Mouse (Mus musculus): Measurements from ENCODE around the gene Neurl1b. TPM values are rescaled to one million over a fixed set of nuclear protein-coding genes. Genes with fewer than 3 reads are reported as not detected.

The Neurl1b gene
- 0.51 and 0.65 TPM in 2 replicates for polyA plus RNA-seq (2015; fragmentation: Nextera tagmentation; extraction: Ambion mirVana)

DNA sequence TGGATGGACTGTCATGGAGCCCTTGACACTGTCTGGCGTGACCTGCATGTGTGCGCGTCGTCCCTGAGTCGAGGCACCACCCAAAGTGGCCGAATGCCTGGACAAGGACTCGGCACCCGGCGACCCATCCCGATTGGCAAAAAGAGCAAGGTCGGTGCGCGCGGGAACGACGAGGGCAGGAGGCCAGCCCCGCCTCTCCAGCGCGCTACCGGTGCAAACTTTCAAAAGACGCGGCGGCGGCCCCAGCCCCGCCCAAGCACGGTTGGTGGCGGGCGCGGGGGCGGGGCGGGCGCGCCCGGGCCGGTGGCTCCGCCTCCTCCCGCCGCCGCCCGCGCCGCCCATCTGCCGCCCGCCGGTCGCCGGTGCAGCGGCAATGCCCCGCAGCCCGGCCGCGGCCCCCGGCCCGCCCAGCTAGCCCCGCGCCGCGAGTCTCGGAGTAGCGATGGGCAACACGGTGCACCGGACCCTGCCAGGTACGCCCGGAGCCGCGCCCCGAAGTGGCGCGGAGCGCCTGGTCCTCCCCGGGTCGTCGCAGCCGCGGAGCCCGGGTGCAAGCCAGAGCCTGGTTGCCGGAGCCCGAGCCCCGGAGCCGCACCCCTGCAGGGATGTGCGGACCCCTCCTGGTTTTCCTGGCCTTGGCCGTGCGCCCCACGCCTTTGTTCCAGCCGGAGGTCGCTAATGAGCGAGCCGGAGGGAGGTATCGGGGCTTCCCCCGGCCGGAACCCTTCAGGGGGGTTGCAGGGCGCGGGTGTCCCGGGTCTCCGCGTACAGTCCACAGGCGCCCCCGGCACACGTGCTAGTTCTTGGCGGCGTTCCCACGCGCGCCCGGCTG, at the start of gene Neurl1b:
Gene Neurl1b (plus strand): TSS at position 307 of the 832 bp plus-strand sequence.
- peaks cover 16% of the 10 kb centered on the region for H3K4me1 ChIP-seq
- H3K9ac ChIP-seq, result peak within 1 kb of the TSS; percentile 78
- WGBS, result 1% methylated on average over 87 of the region's 105 CpGs
- ATAC-seq (ENCODE audit: low FRiP score, low read depth), result peak; percentile 59
- H3K9me3 ChIP-seq, result no peaks in the 10 kb centered on the region
- no peaks in the 10 kb centered on the region for H3K36me3 ChIP-seq
- H3K4me3 ChIP-seq, result peak within 1 kb of the TSS; percentile 74
- H3K4me2 ChIP-seq (replicated peaks), result peak within 1 kb of the TSS; percentile 99
- peaks cover 87% of the 10 kb centered on the region for H3K27me3 ChIP-seq
- no peak within 1 kb of the TSS for H3K27ac ChIP-seq

DNA sequence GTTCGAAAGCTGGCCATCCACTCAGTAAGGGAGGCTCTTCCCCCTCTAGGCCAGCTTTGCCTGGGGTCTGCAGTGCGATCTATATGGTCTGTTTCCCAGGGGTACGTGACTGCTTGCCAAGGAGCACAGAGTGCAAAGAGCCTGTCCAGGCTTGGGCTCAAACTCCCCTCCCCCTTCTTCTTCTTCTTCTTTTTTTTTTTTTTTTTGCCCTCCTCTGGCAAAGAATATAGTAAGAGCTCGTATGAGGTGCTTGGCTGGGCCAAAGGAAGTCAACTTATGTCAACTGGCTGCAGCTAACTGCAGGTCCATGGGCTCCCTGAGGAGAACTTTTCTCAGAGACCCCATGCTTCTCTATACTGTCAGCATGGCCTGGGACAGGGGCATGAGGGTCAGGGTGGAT, 47.8 kb upstream of the Neurl1b start:
- ATAC-seq (ENCODE audit: low FRiP score, low read depth), result no peak
- H3K27me3 ChIP-seq, result no peaks in the 10 kb centered on the region; the same call in 1 of the 2 replicates
- H3K4me3 ChIP-seq, result no peak overlapping the region
- 77% methylated on average over 4 of the region's 4 CpGs for WGBS
- H3K9ac ChIP-seq, result no peak overlapping the region
- H3K4me1 ChIP-seq, result peaks cover 22% of the 10 kb centered on the region
- H3K27ac ChIP-seq, result no peak overlapping the region
- H3K36me3 ChIP-seq, result no peaks in the 10 kb centered on the region
- H3K4me2 ChIP-seq (replicated peaks), result no peak overlapping the region
- no peaks in the 10 kb centered on the region for H3K9me3 ChIP-seq

- no peaks in the 10 kb centered on the region for H3K36me3 ChIP-seq
- peak; percentile 58; the same call in 1 of the 2 replicates for ATAC-seq (ENCODE audit: low FRiP score, low read depth)
- H3K4me1 ChIP-seq, result peaks cover 9% of the 10 kb centered on the region
- WGBS, result 45% methylated on average over 10 of the region's 10 CpGs
- H3K27me3 ChIP-seq, result no peaks in the 10 kb centered on the region; the same call in 1 of the 2 replicates
- no peak overlapping the region for H3K4me3 ChIP-seq
- H3K9me3 ChIP-seq, result no peaks in the 10 kb centered on the region
- H3K4me2 ChIP-seq (replicated peaks), result no peak overlapping the region
- H3K9ac ChIP-seq, result no peak overlapping the region
- no peak overlapping the region for H3K27ac ChIP-seq
Measured at GRCm38 (mm10) chr17:26368336-26368992, 46.2 kb upstream of the Neurl1b start.

GRCm38 (mm10) chr17:26370521-26371245, 43.9 kb upstream of the Neurl1b start:
- 46% methylated on average over 9 of the region's 9 CpGs for WGBS
- Histone ChIP-seq H3K27ac (no peak overlapping the region), H3K4me2 (replicated peaks) (no peak overlapping the region), H3K4me1 (peaks cover 8% of the 10 kb centered on the region), H3K4me3 (no peak overlapping the region), H3K36me3 (no peaks in the 10 kb centered on the region), H3K9ac (no peak overlapping the region), H3K9me3 (no peaks in the 10 kb centered on the region), H3K27me3 (no peaks in the 10 kb centered on the region; the same call in 1 of the 2 replicates)
- ATAC-seq (ENCODE audit: low FRiP score, low read depth), result no peak

DNA sequence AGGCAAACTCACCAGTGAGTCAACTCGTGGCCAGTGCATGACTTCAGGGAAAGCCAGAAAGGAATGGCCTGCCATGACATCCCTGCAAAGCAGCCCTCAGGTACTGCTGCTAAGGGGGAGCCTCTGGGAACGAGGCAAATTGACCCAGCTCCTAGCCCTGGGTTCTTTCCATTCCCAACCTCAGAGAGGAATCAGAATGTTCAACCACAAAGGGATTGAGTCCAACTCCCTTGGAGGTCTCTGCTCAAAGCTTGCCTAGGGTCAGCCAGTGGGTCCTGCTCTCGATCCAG, 43.4 kb upstream of the Neurl1b start:
- Histone ChIP-seq H3K4me3 (no peak overlapping the region), H3K9ac (no peak overlapping the region), H3K27ac (no peak overlapping the region), H3K4me2 (replicated peaks) (no peak overlapping the region), H3K36me3 (no peaks in the 10 kb centered on the region), H3K9me3 (no peaks in the 10 kb centered on the region), H3K27me3 (no peaks in the 10 kb centered on the region; the same call in 1 of the 2 replicates), H3K4me1 (peaks cover 8% of the 10 kb centered on the region)
- WGBS, result 59% methylated on average over 3 of the region's 3 CpGs
- no peak for ATAC-seq (ENCODE audit: low FRiP score, low read depth)

GRCm38 (mm10) chr17:26373211-26373610, 41.4 kb upstream of the Neurl1b start:
- Histone ChIP-seq H3K4me2 (replicated peaks) (no peak overlapping the region), H3K9ac (no peak overlapping the region), H3K27ac (no peak overlapping the region), H3K4me1 (peaks cover 7% of the 10 kb centered on the region), H3K27me3 (no peaks in the 10 kb centered on the region), H3K4me3 (no peak overlapping the region), H3K9me3 (no peaks in the 10 kb centered on the region), H3K36me3 (no peaks in the 10 kb centered on the region)
- no peak for ATAC-seq (ENCODE audit: low FRiP score, low read depth)
- WGBS, result 77% methylated on average over 5 of the region's 5 CpGs

- no peak overlapping the region for H3K4me2 ChIP-seq (replicated peaks)
- H3K4me1 ChIP-seq, result peaks cover 13% of the 10 kb centered on the region
- H3K4me3 ChIP-seq, result no peak overlapping the region
- no peaks in the 10 kb centered on the region for H3K27me3 ChIP-seq
- no peak for ATAC-seq (ENCODE audit: low FRiP score, low read depth)
- 0 out of 2 replicates have a peak overlapping the region, but pooled peaks have one; percentile 2 for H3K9ac ChIP-seq
- no peaks in the 10 kb centered on the region for H3K36me3 ChIP-seq
- no peak overlapping the region for H3K27ac ChIP-seq
- WGBS, result 68% methylated on average over 1 of the region's 1 CpGs
- H3K9me3 ChIP-seq, result no peaks in the 10 kb centered on the region
Measured at GRCm38 (mm10) chr17:26376416-26376815, 38.2 kb upstream of the Neurl1b start.

GRCm38 (mm10) chr17:26376994-26377744, 37.5 kb upstream of the Neurl1b start:
- H3K9ac ChIP-seq, result no peak overlapping the region
- H3K27me3 ChIP-seq, result no peaks in the 10 kb centered on the region
- no peak overlapping the region for H3K4me3 ChIP-seq
- no peaks in the 10 kb centered on the region for H3K9me3 ChIP-seq
- H3K36me3 ChIP-seq, result no peaks in the 10 kb centered on the region
- 75% methylated on average over 4 of the region's 4 CpGs for WGBS
- H3K27ac ChIP-seq, result no peak overlapping the region
- peaks cover 21% of the 10 kb centered on the region for H3K4me1 ChIP-seq
- ATAC-seq (ENCODE audit: low FRiP score, low read depth), result no peak
- H3K4me2 ChIP-seq (replicated peaks), result no peak overlapping the region

- 36% methylated on average over 8 of the region's 8 CpGs for WGBS
- no peak for ATAC-seq (ENCODE audit: low FRiP score, low read depth)
- Histone ChIP-seq H3K9ac (no peak overlapping the region), H3K4me2 (replicated peaks) (peak overlapping the region; percentile 35), H3K9me3 (no peaks in the 10 kb centered on the region), H3K27me3 (no peaks in the 10 kb centered on the region), H3K4me3 (no peak overlapping the region), H3K36me3 (no peaks in the 10 kb centered on the region), H3K4me1 (peaks cover 21% of the 10 kb centered on the region), H3K27ac (no peak overlapping the region)
Measured at GRCm38 (mm10) chr17:26380280-26380985, 34.2 kb upstream of the Neurl1b start.

DNA sequence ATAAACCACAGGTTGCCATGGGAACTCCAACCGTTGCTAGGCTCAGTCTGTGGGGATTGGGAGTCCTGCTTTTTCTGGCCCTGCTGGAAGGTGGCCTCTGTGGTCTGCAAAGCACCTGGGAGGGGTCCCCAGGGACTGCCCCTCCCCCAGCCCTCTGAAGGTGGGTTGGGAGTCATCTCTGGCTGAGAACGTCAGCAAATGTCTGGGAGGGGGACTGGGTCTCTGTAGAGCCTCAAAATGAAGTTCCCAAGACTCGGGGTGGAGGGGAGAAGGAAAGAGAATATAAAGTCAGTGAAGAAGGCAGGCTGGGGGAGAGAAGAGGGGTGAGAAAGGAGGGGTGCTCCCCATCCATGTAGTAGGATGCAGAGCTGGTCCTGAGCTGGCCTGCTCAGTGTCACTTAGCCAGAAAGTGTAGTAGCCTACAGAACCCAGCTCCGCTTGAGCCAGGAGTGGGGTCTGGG, 33.6 kb upstream of the Neurl1b start:
- H3K27ac ChIP-seq, result no peak overlapping the region
- no peaks in the 10 kb centered on the region for H3K9me3 ChIP-seq
- ATAC-seq (ENCODE audit: low FRiP score, low read depth), result 0 out of 2 replicates have a peak, but pooled peaks have one; percentile 54
- WGBS, result 32% methylated on average over 4 of the region's 4 CpGs
- no peaks in the 10 kb centered on the region for H3K27me3 ChIP-seq
- H3K9ac ChIP-seq, result no peak overlapping the region
- no peaks in the 10 kb centered on the region for H3K36me3 ChIP-seq
- H3K4me3 ChIP-seq, result no peak overlapping the region
- H3K4me1 ChIP-seq, result peaks cover 21% of the 10 kb centered on the region
- peak overlapping the region; percentile 35 for H3K4me2 ChIP-seq (replicated peaks)

DNA sequence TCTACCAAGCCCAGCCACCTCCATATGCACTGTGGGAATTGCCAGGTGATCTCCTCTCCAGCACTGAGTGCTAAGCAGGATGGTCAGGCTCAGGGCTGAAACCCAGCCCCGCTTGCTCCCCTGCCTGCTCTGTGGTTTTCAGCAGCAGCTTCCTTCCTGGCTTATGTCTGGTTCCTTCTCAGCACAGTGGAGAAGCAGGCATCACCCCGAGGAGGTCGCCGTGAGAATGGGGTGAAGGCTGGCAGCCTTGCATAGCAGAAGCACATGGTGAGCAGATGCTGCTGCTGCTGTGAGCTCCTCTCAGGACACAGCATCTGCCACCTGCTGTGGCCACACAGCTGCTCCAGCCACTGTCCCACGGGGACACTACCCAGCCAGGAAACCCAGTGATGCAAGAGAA, 33.0 kb upstream of the Neurl1b start:
- H3K36me3 ChIP-seq, result no peaks in the 10 kb centered on the region
- H3K4me3 ChIP-seq, result no peak overlapping the region
- 31% methylated on average over 5 of the region's 5 CpGs for WGBS
- H3K4me1 ChIP-seq, result peaks cover 21% of the 10 kb centered on the region
- no peak overlapping the region for H3K4me2 ChIP-seq (replicated peaks)
- no peak overlapping the region for H3K9ac ChIP-seq
- H3K9me3 ChIP-seq, result no peaks in the 10 kb centered on the region
- ATAC-seq (ENCODE audit: low FRiP score, low read depth), result no peak
- H3K27me3 ChIP-seq, result no peaks in the 10 kb centered on the region
- no peak overlapping the region for H3K27ac ChIP-seq

Data from limb, embryonic 13.5 days (tissue).